Mouse (Mus musculus) bone marrow, adult 2 months (tissue): ENCODE measurements around the gene Dicer1.

Experiments
- CTCF ChIP-seq: fragments of 200-500 bp; IDR thresholded peaks from 2 replicates; pipeline ENCODE4 v1.5.1; 2011; ENCODE audit warnings: low read length, control low read depth; ENCODE audit not compliant: control insufficient read depth, insufficient read depth
- POLR2A ChIP-seq: fragments of 200-500 bp; IDR thresholded peaks from 2 replicates; pipeline ENCODE4 v1.6.1; 2011; ENCODE audit warnings: low read depth, mild to moderate bottlenecking, control low read depth, low read length, borderline replicate concordance; ENCODE audit not compliant: control insufficient read depth

DNA sequence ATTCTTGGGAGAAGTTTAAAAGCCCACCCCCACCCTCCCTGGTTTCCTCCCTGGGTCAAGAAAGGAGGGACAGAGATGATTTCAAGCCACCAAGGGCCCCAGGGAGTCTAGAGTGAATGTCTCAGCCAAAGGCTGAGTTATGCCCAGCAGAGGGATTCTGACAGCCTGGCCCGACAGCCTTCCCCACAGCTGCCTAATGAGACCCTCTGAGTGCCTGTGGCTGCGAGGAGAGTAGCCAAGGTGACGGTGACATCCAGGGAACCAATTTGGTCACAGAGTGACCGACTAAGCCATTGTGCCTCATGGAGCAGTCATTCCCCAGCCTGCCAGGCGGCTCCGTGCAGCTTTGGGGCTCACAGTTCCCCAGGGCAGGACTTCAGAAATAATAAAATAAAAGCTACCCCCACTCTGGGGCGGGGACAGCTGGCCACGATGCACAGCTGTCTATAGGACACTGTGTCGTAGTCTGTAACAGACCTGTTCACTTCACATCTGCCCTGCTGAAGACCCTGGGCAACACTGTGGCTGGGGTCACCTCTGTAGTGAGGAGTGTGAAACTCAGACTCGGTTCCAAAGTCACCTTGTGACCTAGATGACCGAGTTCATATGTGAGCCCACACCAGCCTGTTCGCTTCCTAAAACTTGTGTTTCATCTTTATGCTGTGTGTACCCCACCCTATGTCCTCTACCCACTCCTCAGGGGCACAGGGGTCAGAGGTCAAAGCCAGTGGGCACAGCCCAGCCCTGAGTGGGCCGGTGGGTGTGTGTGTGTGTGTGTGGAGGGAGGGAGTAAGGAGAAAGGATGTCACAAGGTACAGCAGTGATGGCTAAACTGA, 75.0 kb downstream of the Dicer1 start:
- TF ChIP-seq CTCF (no peak), POLR2A (no peak)
